Mouse (Mus musculus) monocyte, adult 2 months (primary cell): ENCODE data around the gene Eif4g1.

Source experiments
- DNase-seq, 2 experiments: peaks; one replicate each; pipeline ENCODE4 v3.0.0; 2022; ENCODE audit warnings: low spot score in 2 of 2, low read depth in 1 of 2

The Eif4g1 gene

GRCm38 (mm10) chr16:20723247-20723646 lies 55.1 kb downstream of the Eif4g1 start:
- DNase-seq: no peak

GRCm38 (mm10) chr16:20724338-20724748 lies 56.2 kb downstream of the Eif4g1 start:
- no peak for DNase-seq

GRCm38 (mm10) chr16:20725321-20725720 lies 57.2 kb downstream of the Eif4g1 start:
- DNase-seq: no peak

- DNase-seq: no peak
These were observed 57.6 kb downstream of the Eif4g1 start for GRCm38 (mm10) chr16:20725750-20726149.

GRCm38 (mm10) chr16:20726384-20726783 lies 58.3 kb downstream of the Eif4g1 start:
- DNase-seq: no peak

GRCm38 (mm10) chr16:20730293-20730711 lies 62.2 kb downstream of the Eif4g1 start:
- DNase-seq: no peak

- no peak for DNase-seq
These were observed 63.6 kb downstream of the Eif4g1 start for GRCm38 (mm10) chr16:20731688-20732087.

- DNase-seq: no peak
These were observed 64.3 kb downstream of the Eif4g1 start for GRCm38 (mm10) chr16:20732251-20732924.

GRCm38 (mm10) chr16:20732925-20733730 lies 65.0 kb downstream of the Eif4g1 start, which contains the start of gene Chrd:
Gene Chrd (plus strand): TSS chr16:20733127.
- no peak for DNase-seq

GRCm38 (mm10) chr16:20733731-20734730 lies 65.9 kb downstream of the Eif4g1 start, which contains the start of gene Thpo:
Gene Thpo (minus strand): TSS chr16:20734511.
- DNase-seq: no peak

- no peak for DNase-seq
These were observed 67.5 kb downstream of the Eif4g1 start for GRCm38 (mm10) chr16:20735651-20736050.

GRCm38 (mm10) chr16:20736168-20736567 lies 68.1 kb downstream of the Eif4g1 start:
- no peak for DNase-seq

- DNase-seq: no peak
These were observed 68.7 kb downstream of the Eif4g1 start for GRCm38 (mm10) chr16:20736823-20737222.

GRCm38 (mm10) chr16:20739845-20740244 lies 71.7 kb downstream of the Eif4g1 start:
- DNase-seq: no peak
